Mouse (Mus musculus): ENCODE data around the gene Rhox2e. TPM values are rescaled to one million over a fixed set of nuclear protein-coding genes. Genes with fewer than 3 reads are reported as not detected.
"Not testable (repeated sequence)": the region's sequence is repeated elsewhere in the genome, so short reads cannot be mapped to it uniquely, and the experiment has no call there.

Gene Rhox2e
- not detected in 2 replicates for polyA plus RNA-seq (2012; rRNA removed)

- DNase-seq (ENCODE audit: low read depth), result not testable (repeated sequence)
Measured at GRCm38 (mm10) chrX:37530152-37530551, at the start of gene Rhox2e. Gene Rhox2e, plus strand, starts transcription at chrX:37530452.

DNA sequence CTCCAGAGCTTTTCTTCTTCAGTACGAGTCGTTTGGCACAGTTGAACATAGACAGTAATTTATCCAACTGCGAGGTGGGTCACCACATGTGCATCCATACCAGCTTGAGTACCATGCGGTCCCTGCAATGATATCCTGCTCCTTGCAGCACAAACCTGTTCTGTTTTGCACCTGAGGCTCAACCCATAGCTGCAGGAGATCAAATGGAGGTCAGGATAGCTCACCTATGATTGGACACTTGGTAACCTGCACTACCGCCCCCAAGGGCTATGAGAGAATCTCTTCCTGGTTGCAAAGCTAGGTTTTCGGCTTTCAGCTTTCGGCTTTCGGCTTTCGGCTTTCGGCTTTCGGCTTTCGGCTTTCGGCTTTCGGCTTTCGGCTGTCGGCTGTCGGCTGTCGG is 16.2 kb upstream of the Rhox2e start, which contains the start of gene Rhox4d:
Gene Rhox4d, plus strand, starts transcription at position 301 of the 400 bp plus-strand sequence.
- not testable (repeated sequence) for DNase-seq (ENCODE audit: low read depth)

- not testable (repeated sequence) for DNase-seq (ENCODE audit: low read depth)
Measured at GRCm38 (mm10) chrX:37541719-37542118, 11.5 kb downstream of the Rhox2e start, which contains the start of gene Rhox3e. Gene Rhox3e, plus strand, starts transcription at chrX:37542019.

DNA sequence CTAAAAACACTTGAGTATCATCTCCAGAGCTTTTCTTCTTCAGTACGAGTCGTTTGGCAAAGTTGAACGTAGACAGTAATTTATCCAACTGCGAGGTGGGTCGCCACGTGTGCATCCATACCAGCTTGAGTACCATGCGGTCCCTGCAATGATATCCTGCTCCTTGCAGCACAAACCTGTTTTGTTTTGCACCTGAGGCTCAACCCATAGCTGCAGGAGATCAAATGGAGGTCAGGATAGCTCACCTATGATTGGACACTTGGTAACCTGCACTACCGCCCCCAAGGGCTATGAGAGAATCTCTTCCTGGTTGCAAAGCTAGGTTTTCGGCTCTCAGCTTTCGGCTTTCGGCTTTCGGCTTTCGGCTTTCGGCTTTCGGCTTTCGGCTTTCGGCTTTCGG is 26.9 kb downstream of the Rhox2e start, which contains the start of gene Rhox4e:
Gene Rhox4e, plus strand, starts transcription at position 301 of the 400 bp plus-strand sequence.
- DNase-seq (ENCODE audit: low read depth), result not testable (repeated sequence)

- DNase-seq (ENCODE audit: low read depth), result not testable (repeated sequence)
Measured at GRCm38 (mm10) chrX:37571105-37571504, 40.9 kb downstream of the Rhox2e start, which contains the start of gene Rhox2f. Gene Rhox2f, plus strand, starts transcription at chrX:37571405.

DNA sequence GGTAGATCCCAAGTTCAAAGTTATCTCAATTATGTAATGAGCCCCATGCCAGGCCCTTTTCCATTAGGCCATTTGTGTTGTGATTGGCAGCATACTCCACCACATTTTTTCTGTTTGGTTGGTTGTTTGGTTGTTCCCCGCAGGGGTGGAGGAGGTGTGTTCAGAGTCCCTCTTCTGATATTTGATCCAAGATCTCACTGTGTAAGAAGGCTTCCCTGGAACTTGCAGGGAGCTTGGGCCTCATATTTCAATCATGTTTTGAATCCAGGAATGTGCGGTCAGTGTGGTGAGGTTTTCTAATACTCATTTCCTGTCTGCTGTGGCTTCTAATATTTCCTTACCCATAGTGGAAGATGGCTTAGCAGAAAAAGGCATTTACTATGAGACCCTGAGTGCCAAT is 42.4 kb downstream of the Rhox2e start:
- DNase-seq (ENCODE audit: low read depth), result peak; percentile 1

DNA sequence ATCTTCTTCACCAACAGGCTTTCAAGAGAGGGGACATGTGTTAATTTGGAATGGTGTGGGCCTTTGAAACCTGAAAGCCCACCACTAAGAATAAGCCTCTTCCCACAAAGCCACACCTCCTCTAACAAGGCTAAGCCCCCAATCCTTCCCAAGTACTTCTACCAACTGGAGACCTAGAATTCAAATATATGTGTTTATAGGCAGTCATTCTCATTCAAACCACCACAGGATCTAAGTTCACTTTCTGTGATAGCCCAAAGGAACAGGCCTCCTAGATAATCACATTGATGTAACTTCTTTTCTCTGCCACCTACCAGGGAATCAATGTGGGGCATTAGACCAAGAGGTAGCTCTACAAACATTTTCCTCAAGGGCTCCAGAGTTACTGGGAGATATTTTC is 50.4 kb downstream of the Rhox2e start, which contains the start of gene Rhox3f:
Gene Rhox3f, plus strand, starts transcription at position 301 of the 400 bp plus-strand sequence.
- not testable (repeated sequence) for DNase-seq (ENCODE audit: low read depth)

Other genes with a start within 250 kb of the Rhox2e start
- not detected in 2 replicates for gene Rhox3a2, start 150.4 kb upstream of the Rhox2e start, polyA plus RNA-seq (2012; rRNA removed)
- gene Rhox4a2, start 139.6 kb upstream of the Rhox2e start, polyA plus RNA-seq (2012; rRNA removed), result 0.10 and 0.30 TPM in 2 replicates
- gene Rhox2b, start 118.4 kb upstream of the Rhox2e start, polyA plus RNA-seq (2012; rRNA removed), result not detected in 2 replicates
- 0.14 TPM in 1 of 2 replicates, not detected in the other for gene Rhox4b, start 98.0 kb upstream of the Rhox2e start, polyA plus RNA-seq (2012; rRNA removed)
- gene Rhox2c, start 76.8 kb upstream of the Rhox2e start, polyA plus RNA-seq (2012; rRNA removed), result not detected in 2 replicates
- gene Rhox3c, start 71.9 kb upstream of the Rhox2e start, polyA plus RNA-seq (2012; rRNA removed), result not detected in 2 replicates
- gene Rhox4c, start 50.1 kb upstream of the Rhox2e start, polyA plus RNA-seq (2012; rRNA removed), result not detected in 2 replicates
- not detected in 2 replicates for gene Rhox2d, start 37.0 kb upstream of the Rhox2e start, polyA plus RNA-seq (2012; rRNA removed)
- not detected in 2 replicates for gene Rhox4d, start 16.1 kb upstream of the Rhox2e start, polyA plus RNA-seq (2012; rRNA removed)
- not detected in 2 replicates for gene Rhox3e, start 11.6 kb downstream of the Rhox2e start, polyA plus RNA-seq (2012; rRNA removed)
- gene Rhox4e, start 27.0 kb downstream of the Rhox2e start, polyA plus RNA-seq (2012; rRNA removed), result not detected in 2 replicates
- gene Rhox2f, start 41.0 kb downstream of the Rhox2e start, polyA plus RNA-seq (2012; rRNA removed), result not detected in 2 replicates
- gene Rhox3f, start 50.5 kb downstream of the Rhox2e start, polyA plus RNA-seq (2012; rRNA removed), result not detected in 2 replicates
- not detected in 2 replicates for gene Rhox4f, start 77.3 kb downstream of the Rhox2e start, polyA plus RNA-seq (2012; rRNA removed)
- not detected in 2 replicates for gene Rhox3g, start 98.2 kb downstream of the Rhox2e start, polyA plus RNA-seq (2012; rRNA removed)
- not detected in 2 replicates for gene Rhox2g, start 113.0 kb downstream of the Rhox2e start, polyA plus RNA-seq (2012; rRNA removed)
- gene Rhox4g, start 120.9 kb downstream of the Rhox2e start, polyA plus RNA-seq (2012; rRNA removed), result not detected in 2 replicates
- gene Rhox3h, start 138.3 kb downstream of the Rhox2e start, polyA plus RNA-seq (2012; rRNA removed), result not detected in 2 replicates
- gene Rhox2h, start 142.8 kb downstream of the Rhox2e start, polyA plus RNA-seq (2012; rRNA removed), result not detected in 2 replicates